Comparison of ENCODE assay signal across 12 mouse cellular contexts in genomic region chr13:46335020-46335419, GRCm38 (mm10).
A peak's percentile ranks its signal among the peaks of the same experiment; 100 is the strongest.
DNase-seq lines count a peak whose midpoint lies in the region; ATAC-seq and TF ChIP-seq lines count a peak whose summit lies in the region.
"Had no signal": no experiment of that assay in that cellular context is flagged by ENCODE, and none has a peak within 500 bp of the region (broad histone marks: within the 10 kb centered on the region; RNA-seq: fewer than 3 reads in every experiment).

No protein-coding gene starts in this region.

- TF ChIP-seq POLR2A in lung, adult 2 months (IDR thresholded peaks at IDR 0.05; ENCODE audit: borderline replicate concordance, extremely low read depth, low read depth, low read length): no peak

- no peaks in the 10 kb centered on the region for H3K27me3 ChIP-seq in midbrain, embryonic 14.5 days (ENCODE audit: control insufficient read depth, insufficient read depth, low read length)
- no peaks in the 10 kb centered on the region for H3K27me3 ChIP-seq in midbrain, embryonic 11.5 days (ENCODE audit: control insufficient read depth, insufficient read depth, low read length)
- H3K27me3 ChIP-seq in forebrain, embryonic 15.5 days: no peaks in the 10 kb centered on the region
- H3K27me3 ChIP-seq in liver, embryonic 12.5 days (replicated peaks): no peaks in the 10 kb centered on the region
- H3K27me3 ChIP-seq: limb, embryonic 13.5 days had no signal

- peak overlapping the region; percentile 5; the same call in 1 of the 2 replicates for H3K27ac ChIP-seq in midbrain, embryonic 14.5 days (replicated peaks; ENCODE audit: low read depth, low read length)
- no peak overlapping the region for H3K27ac ChIP-seq in midbrain, embryonic 11.5 days (ENCODE audit: low read depth, low read length)
- peak overlapping the region; percentile 81 for H3K27ac ChIP-seq in forebrain, embryonic 15.5 days (replicated peaks)
- no peak overlapping the region for H3K27ac ChIP-seq in liver, embryonic 12.5 days
- H3K27ac ChIP-seq: limb, embryonic 13.5 days had no signal

- no peaks in the 10 kb centered on the region for H3K9me3 ChIP-seq in midbrain, embryonic 14.5 days (ENCODE audit: control insufficient read depth, low read length)
- peaks cover 4% of the 10 kb centered on the region; the same call in 1 of the 2 replicates for H3K9me3 ChIP-seq in midbrain, embryonic 11.5 days (ENCODE audit: control insufficient read depth, low read length)
- 0 out of 2 replicates have a peak, but pooled peaks cover 2% of the 10 kb centered on the region for H3K9me3 ChIP-seq in forebrain, embryonic 15.5 days
- peaks cover 6% of the 10 kb centered on the region for H3K9me3 ChIP-seq in liver, embryonic 12.5 days (replicated peaks)

- no peak overlapping the region for H3K4me2 ChIP-seq in midbrain, embryonic 14.5 days (ENCODE audit: low read length)
- no peak overlapping the region for H3K4me2 ChIP-seq in midbrain, embryonic 11.5 days
- no peak overlapping the region for H3K4me2 ChIP-seq in forebrain, embryonic 15.5 days (replicated peaks)
- H3K4me2 ChIP-seq in liver, embryonic 12.5 days: no peak overlapping the region
- H3K4me2 ChIP-seq: limb, embryonic 13.5 days had no signal

- no peaks in the 10 kb centered on the region for H3K4me1 ChIP-seq in midbrain, embryonic 14.5 days (ENCODE audit: control insufficient read depth, insufficient read depth, low read length)
- no peaks in the 10 kb centered on the region for H3K4me1 ChIP-seq in midbrain, embryonic 11.5 days (ENCODE audit: control insufficient read depth, insufficient read depth, low read length)
- peaks cover 16% of the 10 kb centered on the region for H3K4me1 ChIP-seq in forebrain, embryonic 15.5 days
- 0 out of 2 replicates have a peak, but pooled peaks cover 8% of the 10 kb centered on the region for H3K4me1 ChIP-seq in liver, embryonic 12.5 days
- H3K4me1 ChIP-seq in lung, adult 2 months (ENCODE audit: control insufficient read depth, insufficient read depth, low read length): no peaks in the 10 kb centered on the region

- ATAC-seq in midbrain, embryonic 14.5 days (ENCODE audit: low FRiP score, low TSS enrichment): no peak
- no peak for ATAC-seq in midbrain, embryonic 11.5 days (ENCODE audit: low FRiP score)
- peak; percentile 96 for ATAC-seq in forebrain, embryonic 15.5 days (replicated peaks)
- no peak for ATAC-seq in liver, embryonic 12.5 days
- ATAC-seq: CD4-positive, CD25-positive, alpha-beta regulatory T cell, adult 4 months had no signal

- H3K4me3 ChIP-seq in midbrain, embryonic 14.5 days (replicated peaks; ENCODE audit: low read depth, low read length): no peak overlapping the region
- H3K4me3 ChIP-seq in midbrain, embryonic 11.5 days (ENCODE audit: low read depth, low read length): no peak overlapping the region
- no peak overlapping the region for H3K4me3 ChIP-seq in forebrain, embryonic 15.5 days
- no peak overlapping the region for H3K4me3 ChIP-seq in liver, embryonic 12.5 days
- H3K4me3 ChIP-seq in lung, adult 2 months (replicated peaks; ENCODE audit: extremely low read depth, low read depth, low read length): no peak overlapping the region
- H3K4me3 ChIP-seq: limb, embryonic 13.5 days had no signal

- no peak overlapping the region for H3K9ac ChIP-seq in midbrain, embryonic 14.5 days (replicated peaks; ENCODE audit: low read length)
- H3K9ac ChIP-seq in midbrain, embryonic 11.5 days (ENCODE audit: low read length): no peak overlapping the region
- no peak overlapping the region for H3K9ac ChIP-seq in forebrain, embryonic 15.5 days (replicated peaks)
- no peak overlapping the region for H3K9ac ChIP-seq in liver, embryonic 12.5 days
- H3K9ac ChIP-seq: limb, embryonic 13.5 days had no signal

- no peaks in the 10 kb centered on the region for H3K36me3 ChIP-seq in midbrain, embryonic 14.5 days (ENCODE audit: control insufficient read depth, insufficient read depth, low read length)
- H3K36me3 ChIP-seq in midbrain, embryonic 11.5 days (ENCODE audit: control insufficient read depth, insufficient read depth, low read length): no peaks in the 10 kb centered on the region
- H3K36me3 ChIP-seq in forebrain, embryonic 15.5 days: no peaks in the 10 kb centered on the region
- H3K36me3 ChIP-seq in liver, embryonic 12.5 days: no peaks in the 10 kb centered on the region
- H3K36me3 ChIP-seq: limb, embryonic 13.5 days had no signal

- no peak for TF ChIP-seq CTCF in lung, adult 2 months (IDR thresholded peaks at IDR 0.05; ENCODE audit: insufficient read depth, low read length)

- WGBS in midbrain, embryonic 14.5 days: 73% methylated on average over 6 of the region's 6 CpGs
- WGBS in midbrain, embryonic 11.5 days: 82% methylated on average over 6 of the region's 6 CpGs
- WGBS in forebrain, embryonic 15.5 days: 29% methylated on average over 6 of the region's 6 CpGs
- WGBS in liver, embryonic 12.5 days (ENCODE audit: insufficient replicate concordance): 67% methylated on average over 6 of the region's 6 CpGs
- WGBS in lung, adult 2 months: 73% methylated on average over 6 of the region's 6 CpGs

- DNase-seq in midbrain, embryonic 14.5 days: peak; percentile 52
- no peak for DNase-seq in midbrain, embryonic 11.5 days (ENCODE audit: low spot score, missing footprints)
- peak; percentile 49 to 59 for DNase-seq in layer of hippocampus, postnatal 36 days
- peak; percentile 65 for DNase-seq in right cerebral cortex, postnatal 4 days
- no peak for DNase-seq in kidney, adult 18-20 months
- DNase-seq in lung, adult 2 months: no peak
- DNase-seq: heart, adult 18-20 months; kidney, adult 2 months had no signal

Comparison
In these comparisons a context has a peak if more than half of its experiments do, and no peak if none do; other contexts are left out.
1. DNase-seq: peak in midbrain, embryonic 14.5 days (single experiment), layer of hippocampus, postnatal 36 days (2 of 2) and right cerebral cortex, postnatal 4 days (single experiment); none in midbrain, embryonic 11.5 days (single experiment), kidney, adult 18-20 months (single experiment) and lung, adult 2 months (single experiment).
2. H3K27ac ChIP-seq: peak in midbrain, embryonic 14.5 days (single experiment) and forebrain, embryonic 15.5 days (single experiment); none in midbrain, embryonic 11.5 days (single experiment) and liver, embryonic 12.5 days (single experiment).